Mouse (Mus musculus): ENCODE data around the gene Trak1.

Trak1 gene

GRCm38 (mm10) chr9:121394882-121395281, 97.6 kb downstream of the Trak1 start:
- no peak for DNase-seq (ENCODE audit: low read depth, low spot score)

DNA sequence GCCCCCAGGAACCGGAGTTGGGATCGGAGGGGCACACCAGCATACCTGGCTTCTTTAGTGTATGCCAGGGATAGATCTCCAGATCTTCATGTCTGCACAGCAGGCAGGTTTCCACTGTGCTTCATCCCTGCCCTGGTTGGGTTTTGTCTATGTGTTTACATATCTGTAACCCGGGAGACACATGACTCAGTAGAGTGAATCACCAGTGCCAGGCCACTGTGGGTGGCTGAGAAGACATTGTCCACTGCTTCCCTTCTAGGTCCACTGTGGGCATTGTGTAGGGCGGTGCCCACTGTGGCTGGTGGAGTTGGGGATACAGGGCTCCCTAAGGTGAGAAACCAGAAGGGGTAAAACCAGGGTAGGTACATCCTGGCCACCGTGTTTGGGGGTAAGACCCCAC, 98.5 kb downstream of the Trak1 start:
- no peak for DNase-seq (ENCODE audit: low read depth, low spot score)

- DNase-seq (ENCODE audit: low read depth, low spot score): no peak
Measured at GRCm38 (mm10) chr9:121398100-121398760, 100.9 kb downstream of the Trak1 start.

GRCm38 (mm10) chr9:121398761-121399160, 101.5 kb downstream of the Trak1 start:
- no peak for DNase-seq (ENCODE audit: low read depth, low spot score)

GRCm38 (mm10) chr9:121400608-121401007, 103.3 kb downstream of the Trak1 start:
- no peak for DNase-seq (ENCODE audit: low read depth, low spot score)

- no peak for DNase-seq (ENCODE audit: low read depth, low spot score)
Measured at GRCm38 (mm10) chr9:121403157-121403671, 105.9 kb downstream of the Trak1 start.

DNA sequence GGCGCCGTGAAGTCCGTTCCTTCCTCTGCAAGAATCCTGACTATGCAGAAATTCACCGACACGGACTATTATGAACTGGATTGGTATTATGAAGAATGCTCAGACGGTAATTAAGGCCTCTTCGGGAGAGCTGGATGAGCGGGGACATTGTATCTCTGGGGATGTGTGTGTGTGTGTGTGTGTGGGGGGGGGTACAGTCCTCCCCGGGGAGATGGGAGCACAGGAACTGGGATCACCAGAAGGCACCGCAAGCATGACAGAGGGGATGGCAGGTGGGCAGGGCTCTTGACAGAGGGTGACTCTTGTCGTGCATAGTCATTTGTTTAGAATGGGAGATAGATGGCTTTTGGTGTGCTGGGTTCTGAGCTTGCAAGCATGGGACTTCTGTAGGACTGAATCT, 106.4 kb downstream of the Trak1 start:
- DNase-seq (ENCODE audit: low read depth, low spot score): no peak

GRCm38 (mm10) chr9:121405088-121405681, 107.9 kb downstream of the Trak1 start:
- DNase-seq (ENCODE audit: low read depth, low spot score): no peak

DNA sequence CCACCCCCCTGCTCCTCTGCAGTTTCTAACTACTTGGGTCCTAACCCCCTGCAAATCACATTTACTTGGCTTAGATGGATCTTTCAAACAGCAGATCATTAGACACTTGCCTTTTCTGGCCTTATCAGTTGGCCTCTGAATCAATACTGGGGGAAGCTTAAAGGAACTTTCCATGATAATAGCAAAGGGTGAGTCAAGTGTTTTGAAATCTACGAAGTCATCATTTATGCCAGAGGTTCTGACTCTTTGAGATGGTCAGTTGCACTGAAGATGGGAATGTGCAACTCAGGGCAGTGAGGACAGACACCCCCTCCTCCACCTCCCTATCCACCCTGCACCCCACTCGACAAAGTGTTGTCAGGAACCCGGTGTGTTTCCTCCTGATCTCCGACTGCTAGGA, 108.5 kb downstream of the Trak1 start:
- DNase-seq (ENCODE audit: low read depth, low spot score): no peak

GRCm38 (mm10) chr9:121414237-121414636, 116.9 kb downstream of the Trak1 start:
- no peak for DNase-seq (ENCODE audit: low read depth, low spot score)

GRCm38 (mm10) chr9:121415626-121416241, 118.4 kb downstream of the Trak1 start:
- DNase-seq (ENCODE audit: low read depth, low spot score): no peak

DNA sequence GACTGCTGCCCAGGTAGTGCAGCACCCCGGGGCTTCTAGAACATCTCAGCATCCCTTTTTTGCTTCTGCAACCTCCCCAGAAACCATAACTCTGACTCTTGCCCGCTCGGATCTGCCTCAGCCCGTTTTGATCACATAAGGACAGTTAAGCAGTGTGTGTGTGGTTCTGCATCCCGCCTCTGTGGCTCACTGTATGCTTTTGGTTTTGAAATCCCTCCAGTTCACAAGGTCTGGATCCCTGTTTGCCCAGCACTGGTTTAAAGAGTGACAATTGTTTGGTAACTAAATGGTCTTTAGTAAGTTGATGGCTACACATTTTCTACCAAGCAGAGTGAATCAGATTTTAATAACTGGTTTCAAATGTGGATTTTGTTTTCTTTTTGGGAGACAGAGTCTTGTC, 119.2 kb downstream of the Trak1 start:
- no peak for DNase-seq (ENCODE audit: low read depth, low spot score)

DNA sequence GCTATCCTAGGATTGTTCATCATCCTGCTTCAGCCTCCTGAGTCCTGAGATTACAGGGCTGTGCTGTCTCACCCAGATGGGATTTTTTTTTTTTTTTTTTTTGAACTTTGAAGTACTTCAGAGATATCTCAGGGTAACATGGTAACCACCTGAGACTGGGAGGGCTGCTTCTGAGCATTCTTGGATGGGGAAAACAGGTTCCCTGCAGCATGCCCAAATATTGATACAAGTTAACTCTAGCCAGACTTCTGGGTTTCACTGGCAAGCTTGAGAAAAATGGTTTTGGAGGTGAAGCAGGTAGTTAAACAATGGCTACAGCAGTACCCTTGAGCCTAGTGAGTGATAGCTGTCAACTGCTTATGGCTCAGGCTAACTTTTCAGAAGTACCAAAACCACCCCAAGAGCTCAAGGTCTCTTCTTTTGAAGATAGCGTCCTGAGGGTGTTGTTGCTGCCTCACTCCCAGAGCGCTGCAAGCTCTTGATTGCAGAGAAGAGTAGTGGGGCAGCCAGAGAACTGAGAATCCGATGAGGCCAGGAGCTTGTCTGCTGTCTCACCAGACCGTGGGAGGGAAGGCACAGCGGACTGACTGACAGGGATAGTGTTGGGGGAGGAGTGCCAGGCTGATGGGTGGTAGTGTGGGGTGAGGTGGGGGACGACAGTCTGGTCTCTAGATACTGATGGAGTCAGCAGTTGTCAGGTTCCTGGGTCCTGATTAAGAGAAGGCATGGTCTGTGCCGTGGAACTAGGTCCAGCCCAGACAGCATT, 119.8 kb downstream of the Trak1 start:
- DNase-seq (ENCODE audit: low read depth, low spot score): no peak

DNA sequence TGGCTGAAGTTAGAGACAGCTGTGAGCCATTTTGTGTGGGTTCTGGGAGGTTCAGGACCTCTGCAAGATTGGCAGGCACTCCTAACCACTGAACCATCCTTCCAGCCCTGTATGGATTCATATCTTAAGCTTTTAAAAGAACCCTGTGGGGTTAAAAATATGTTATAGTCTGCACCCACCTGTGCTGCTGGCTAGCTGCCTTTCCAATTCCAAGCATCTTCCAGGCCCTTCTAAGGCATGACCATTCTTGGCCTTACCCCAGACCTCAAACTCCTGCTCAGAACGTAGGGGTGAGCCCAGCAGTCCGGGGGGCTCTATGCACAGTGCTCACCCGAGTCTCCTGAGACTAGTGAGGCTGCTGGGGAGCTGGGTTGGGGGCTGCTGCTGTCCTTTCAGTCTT, 121.7 kb downstream of the Trak1 start:
- no peak for DNase-seq (ENCODE audit: low read depth, low spot score)

GRCm38 (mm10) chr9:121419573-121419972, 122.3 kb downstream of the Trak1 start:
- DNase-seq (ENCODE audit: low read depth, low spot score): no peak

DNA sequence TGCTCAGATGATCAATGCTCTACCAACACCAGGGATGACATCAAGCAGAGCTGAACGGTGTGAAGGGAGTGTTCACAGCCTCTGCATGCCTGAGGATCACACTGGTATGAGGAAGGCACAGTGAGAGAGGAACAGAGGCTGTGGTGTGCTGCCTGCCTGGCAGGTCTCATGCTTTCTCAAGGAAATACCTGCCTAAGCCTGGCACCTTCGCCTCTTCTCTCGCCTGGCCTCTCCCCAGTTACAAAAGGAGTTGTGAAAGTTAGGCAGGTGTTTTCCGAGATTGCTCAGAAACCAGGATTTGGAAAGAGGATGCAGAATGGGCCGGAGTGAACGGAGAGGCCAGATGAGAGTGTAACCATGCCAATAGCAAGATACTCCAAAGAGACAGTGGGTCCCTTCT, 123.5 kb downstream of the Trak1 start:
- no peak for DNase-seq (ENCODE audit: low read depth, low spot score)

DNA sequence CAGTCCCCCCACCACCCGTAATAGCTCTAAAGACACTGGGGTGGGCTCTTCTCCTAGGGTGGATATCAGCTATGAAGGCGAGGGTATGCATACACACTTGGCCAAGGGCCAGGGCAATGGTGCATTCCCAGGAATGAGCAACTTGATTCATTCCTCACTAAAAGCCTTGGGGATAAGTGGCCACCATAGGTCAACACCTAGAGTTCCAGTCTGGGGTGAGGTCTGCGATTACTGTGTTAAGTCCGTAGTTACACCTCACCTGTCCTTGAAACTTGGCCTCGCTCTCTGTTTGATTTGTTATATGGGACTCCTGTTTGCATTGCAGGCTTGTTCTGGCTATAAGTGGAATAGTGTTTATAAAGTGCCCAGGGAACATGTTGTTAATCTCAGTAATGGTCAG, 125.1 kb downstream of the Trak1 start:
- no peak for DNase-seq (ENCODE audit: low read depth, low spot score)

DNA sequence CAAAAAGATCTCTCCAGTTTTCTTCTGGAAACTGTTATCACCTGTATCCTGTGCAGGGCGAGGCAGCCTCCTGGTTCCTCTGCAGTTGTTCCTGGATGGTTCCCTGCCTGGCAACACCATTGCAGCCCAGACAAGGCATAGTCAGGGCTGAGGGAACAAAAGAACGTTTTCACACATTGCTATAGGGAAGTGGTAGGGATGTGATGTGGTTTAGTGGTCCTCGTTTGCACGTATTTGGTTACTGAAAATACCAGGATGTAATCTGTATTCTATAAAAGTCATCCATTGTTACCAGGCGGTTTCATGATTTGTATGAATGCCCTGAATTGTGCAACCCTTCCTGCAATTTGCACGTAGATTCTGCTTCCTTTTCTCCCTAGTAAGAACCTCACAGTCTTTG, 126.3 kb downstream of the Trak1 start:
- DNase-seq (ENCODE audit: low read depth, low spot score): no peak

DNA sequence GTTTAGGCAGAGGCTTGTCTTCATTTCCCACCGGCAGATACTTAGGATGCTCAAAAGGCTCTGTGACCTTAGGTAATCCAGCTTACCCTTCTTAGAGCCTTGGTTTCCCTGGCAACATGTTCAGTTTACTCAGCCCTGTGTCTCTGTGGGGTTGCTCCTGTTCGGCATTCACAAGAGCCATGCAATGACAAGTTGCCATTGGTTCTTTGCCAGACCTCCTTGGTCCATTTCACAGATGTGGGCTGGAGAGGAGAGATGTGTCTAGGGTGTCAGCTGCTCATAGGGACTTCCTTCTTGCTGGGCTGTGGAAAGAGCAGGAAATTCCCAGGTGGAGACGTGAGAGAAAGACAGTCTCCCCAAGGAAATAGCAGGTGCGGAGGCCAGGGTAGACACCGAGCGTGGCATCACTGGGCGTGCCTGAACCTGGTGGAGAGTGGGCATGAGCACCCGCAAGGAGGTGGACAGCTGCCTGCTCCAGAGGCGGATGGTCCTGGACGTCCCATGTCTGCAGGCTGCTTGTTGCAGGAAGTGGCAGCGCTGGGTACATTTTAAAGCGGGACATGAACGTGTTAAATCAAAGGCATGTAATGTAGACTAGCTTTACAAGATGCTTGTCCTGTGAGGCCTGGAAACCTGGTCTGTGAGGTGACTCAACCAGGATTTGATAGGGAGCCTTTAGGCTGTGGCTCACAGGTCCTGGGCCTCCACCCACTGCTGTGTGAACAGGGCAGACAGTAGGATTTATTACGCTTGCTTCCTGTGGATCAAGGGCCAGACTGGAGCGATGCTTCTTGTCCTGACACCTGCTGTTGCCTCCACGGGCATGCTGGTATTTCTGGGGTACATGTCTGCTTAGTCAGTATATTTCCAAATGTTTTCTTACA, 127.2 kb downstream of the Trak1 start:
- no peak for DNase-seq (ENCODE audit: low read depth, low spot score)

DNA sequence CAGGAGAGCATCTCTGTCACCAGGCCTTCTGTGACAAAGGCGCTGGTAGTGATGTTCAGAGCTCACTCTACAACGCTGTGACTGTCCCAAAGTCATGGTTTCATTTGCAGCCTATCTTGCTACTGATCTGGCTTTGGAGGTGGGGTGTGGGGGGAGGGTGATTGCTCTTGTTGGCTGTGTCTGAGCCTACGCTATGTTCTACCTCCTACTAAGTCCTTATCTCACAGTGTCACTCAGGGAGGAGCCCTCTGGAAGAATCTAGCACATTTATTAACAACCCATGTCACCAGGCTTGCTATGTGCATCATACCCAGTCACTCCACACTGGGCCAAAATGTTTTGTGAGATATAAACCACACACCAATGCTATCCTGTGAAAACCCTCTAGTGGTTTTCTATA, 129.1 kb downstream of the Trak1 start:
- peak; percentile 44 for DNase-seq (ENCODE audit: low read depth, low spot score)

GRCm38 (mm10) chr9:121426902-121427301, 129.6 kb downstream of the Trak1 start:
- no peak for DNase-seq (ENCODE audit: low read depth, low spot score)
